Mouse (Mus musculus) heart, embryonic 15.5 days (tissue): ENCODE data around the gene Ptgr1. TPM values are rescaled to one million over a fixed set of nuclear protein-coding genes. Genes with fewer than 3 reads are reported as not detected.

ENCODE experiments used
- ATAC-seq: fragments of 200-750 bp; cut with Nextera tagmentation; replicated peaks from 2 replicates; pipeline ENCODE4 v1.8.0; 2017; ENCODE audit warnings: low read depth, moderate TSS enrichment; ENCODE audit not compliant: insufficient number of reproducible peaks, insufficient read depth, low FRiP score
- H3K27ac ChIP-seq: fragments of 300-500 bp; sonication (generic); 2 replicates; pipeline ENCODE4 v1.5.1; 2015; ENCODE audit warnings: mild to moderate bottlenecking, inconsistent platforms
- H3K27me3 ChIP-seq: fragments of 300-500 bp; sonication (generic); 2 replicates; pipeline ENCODE4 v1.6.1; 2015; ENCODE audit warnings: inconsistent platforms
- H3K36me3 ChIP-seq: fragments of 300-500 bp; sonication (generic); 2 replicates; pipeline ENCODE4 v1.6.1; 2015; ENCODE audit warnings: mild to moderate bottlenecking, inconsistent platforms
- H3K4me1 ChIP-seq: fragments of 300-500 bp; sonication (generic); replicated peaks from 2 replicates; pipeline ENCODE4 v1.6.1; 2015; ENCODE audit warnings: inconsistent platforms
- H3K4me2 ChIP-seq: fragments of 300-500 bp; sonication (generic); 2 replicates; pipeline ENCODE4 v1.6.1; 2015; ENCODE audit warnings: inconsistent platforms, mild to moderate bottlenecking, moderate library complexity
- H3K4me3 ChIP-seq: fragments of 300-500 bp; sonication (generic); 2 replicates; pipeline ENCODE4 v1.5.1; 2015; ENCODE audit warnings: mild to moderate bottlenecking, inconsistent platforms
- H3K9ac ChIP-seq: fragments of 300-500 bp; sonication (generic); 2 replicates; pipeline ENCODE4 v1.6.1; 2015; ENCODE audit warnings: mild to moderate bottlenecking, inconsistent platforms
- H3K9me3 ChIP-seq: fragments of 300-500 bp; sonication (generic); replicated peaks from 2 replicates; pipeline ENCODE4 v1.6.1; 2016; ENCODE audit warnings: inconsistent platforms
- WGBS: fragments of 180-500 bp; shearing (Covaris S2); methylation state at CpG from one replicate; pipeline ENCODE4 v1.1.7; 2015; ENCODE audit warnings: mixed read lengths; 5-methylcytosine and 5-hydroxymethylcytosine counted together
- polyA plus RNA-seq: library from polyadenylated mRNA; unstranded; fragments of >200 nt; fragmentation: Nextera tagmentation; extraction: Ambion mirVana; gene quantifications from 2 replicates; pipeline ENCODE4 v1.2.1, GENCODE M21; 2015

The Ptgr1 gene
- polyA plus RNA-seq, 1 experiment from 2014 or later: 11.3 TPM

- H3K27ac ChIP-seq: no peak overlapping the region
- H3K9me3 ChIP-seq: no peaks in the 10 kb centered on the region
- H3K4me2 ChIP-seq: no peak overlapping the region
- WGBS: 57% methylated on average over 8 of the region's 8 CpGs
- ATAC-seq: no peak
- peaks cover 34% of the 10 kb centered on the region for H3K4me1 ChIP-seq
- H3K9ac ChIP-seq: no peak overlapping the region
- H3K27me3 ChIP-seq: no peaks in the 10 kb centered on the region
- H3K36me3 ChIP-seq: no peaks in the 10 kb centered on the region
- no peak overlapping the region for H3K4me3 ChIP-seq
Measured at GRCm38 (mm10) chr4:59006211-59006610, 19.3 kb upstream of the Ptgr1 start.

- 18% methylated on average over 7 of the region's 7 CpGs for WGBS
- H3K36me3 ChIP-seq: no peaks in the 10 kb centered on the region
- peak overlapping the region; percentile 81 for H3K4me2 ChIP-seq
- peaks cover 32% of the 10 kb centered on the region for H3K4me1 ChIP-seq
- no peak for ATAC-seq
- H3K27ac ChIP-seq: peak overlapping the region; percentile 93; the same call in 1 of the 2 replicates
- peak overlapping the region; percentile 90 for H3K4me3 ChIP-seq
- peak overlapping the region; percentile 91 for H3K9ac ChIP-seq
- no peaks in the 10 kb centered on the region for H3K27me3 ChIP-seq
- H3K9me3 ChIP-seq: no peaks in the 10 kb centered on the region
Measured at GRCm38 (mm10) chr4:59003806-59004200, 16.9 kb upstream of the Ptgr1 start.

DNA sequence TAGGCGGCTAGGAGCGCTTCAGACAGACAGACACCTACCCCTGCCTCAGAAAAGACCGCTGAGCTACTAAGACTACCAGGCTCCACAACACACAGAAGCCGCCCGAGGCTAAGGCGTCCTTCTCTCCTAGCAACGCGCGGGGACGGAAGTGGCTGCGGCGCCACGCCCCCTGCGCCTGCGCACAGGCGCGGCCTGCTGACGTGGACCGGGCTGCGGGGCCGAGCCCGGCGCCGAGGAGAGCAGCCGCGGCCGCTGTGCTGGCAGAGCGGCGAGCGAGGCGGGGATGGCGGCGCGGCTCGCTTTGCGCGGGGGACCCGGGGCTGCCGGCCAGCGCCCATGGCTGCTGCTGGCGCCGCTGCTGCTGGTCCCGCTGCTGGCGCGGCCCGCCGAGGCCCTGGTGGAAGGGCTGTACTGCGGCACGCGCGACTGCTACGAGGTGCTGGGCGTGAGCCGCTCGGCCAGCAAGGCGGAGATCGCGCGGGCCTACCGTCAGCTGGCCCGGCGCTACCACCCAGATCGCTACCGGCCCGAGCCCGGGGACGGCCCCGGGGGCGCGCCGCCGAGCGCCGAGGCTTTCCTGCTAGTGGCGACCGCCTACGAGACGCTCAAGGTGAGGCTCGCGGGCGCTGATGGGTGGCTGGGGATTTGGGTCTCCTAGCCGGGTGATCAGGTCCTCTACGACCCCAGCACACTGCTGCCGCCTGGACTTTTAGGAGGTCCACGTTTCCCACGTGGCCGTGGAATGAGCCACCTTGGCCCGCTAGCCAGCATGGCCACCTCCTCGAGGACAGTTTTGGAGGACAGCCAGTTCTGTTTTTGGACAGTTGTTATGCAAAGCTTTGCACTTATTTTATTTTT, 16.3 kb upstream of the Ptgr1 start, which contains the start of gene Gm20503:
Gene Gm20503, plus strand, starts transcription at position 263 of the 858 bp plus-strand sequence.
- Histone ChIP-seq H3K27me3 (no peaks in the 10 kb centered on the region), H3K9me3 (no peaks in the 10 kb centered on the region), H3K9ac (peak within 1 kb of the TSS; percentile 91), H3K36me3 (no peaks in the 10 kb centered on the region), H3K27ac (peak within 1 kb of the TSS; percentile 93), H3K4me1 (peaks cover 32% of the 10 kb centered on the region), H3K4me2 (peak within 1 kb of the TSS; percentile 81), H3K4me3 (peak within 1 kb of the TSS; percentile 90)
- peak; percentile 96 for ATAC-seq
- WGBS: under 1% methylated on average over 89 of the region's 89 CpGs

GRCm38 (mm10) chr4:59000614-59001013, 13.7 kb upstream of the Ptgr1 start:
- Histone ChIP-seq H3K9ac (no peak overlapping the region), H3K27ac (no peak overlapping the region), H3K9me3 (no peaks in the 10 kb centered on the region), H3K4me1 (peaks cover 26% of the 10 kb centered on the region), H3K4me2 (no peak overlapping the region), H3K4me3 (no peak overlapping the region), H3K27me3 (no peaks in the 10 kb centered on the region), H3K36me3 (no peaks in the 10 kb centered on the region)
- ATAC-seq: no peak
- WGBS: 3% methylated on average over 2 of the region's 2 CpGs

DNA sequence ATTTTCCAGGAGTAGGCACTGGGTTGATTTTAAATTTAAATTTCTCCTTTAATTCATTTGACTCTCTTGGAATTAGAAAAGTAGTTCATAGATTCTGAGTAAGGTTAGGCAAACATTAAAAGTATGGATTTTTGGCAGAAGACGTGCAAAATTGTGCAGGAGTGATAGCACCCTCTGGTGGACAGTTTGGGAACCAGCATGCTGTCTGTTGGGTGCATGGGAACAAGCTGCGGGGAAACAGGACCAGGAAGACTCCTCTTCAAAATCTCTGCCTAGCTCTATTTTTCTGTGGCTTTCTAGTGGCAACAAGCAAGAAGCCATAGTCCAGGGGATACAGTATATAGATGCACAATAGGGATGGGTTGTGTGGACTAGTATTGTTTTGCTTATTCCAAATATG, 12.8 kb upstream of the Ptgr1 start:
- Histone ChIP-seq H3K9me3 (no peaks in the 10 kb centered on the region), H3K27ac (no peak overlapping the region), H3K9ac (no peak overlapping the region), H3K4me3 (no peak overlapping the region), H3K27me3 (no peaks in the 10 kb centered on the region), H3K4me2 (no peak overlapping the region), H3K36me3 (no peaks in the 10 kb centered on the region), H3K4me1 (peaks cover 17% of the 10 kb centered on the region)
- no peak for ATAC-seq
- WGBS: 10% methylated on average over 2 of the region's 2 CpGs

DNA sequence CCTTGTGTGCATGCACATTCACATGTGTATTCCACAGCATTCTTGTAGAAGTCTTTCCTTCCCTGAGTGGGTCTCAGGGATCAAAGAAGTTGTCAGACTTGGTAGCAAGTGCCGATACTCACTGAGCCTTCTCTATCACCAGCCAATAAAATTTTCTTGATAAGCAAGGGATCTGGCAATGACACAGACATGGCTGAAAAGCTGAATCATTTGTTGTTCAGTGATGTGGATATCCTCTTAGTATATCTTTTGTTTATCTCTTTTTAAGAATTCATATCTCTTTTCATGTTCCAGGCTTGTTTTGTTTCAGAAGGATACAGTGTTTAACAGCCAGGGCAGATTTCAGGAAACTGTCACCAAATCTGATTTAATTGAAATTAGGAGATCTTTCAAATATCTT, 11.8 kb upstream of the Ptgr1 start:
- Histone ChIP-seq H3K9me3 (no peaks in the 10 kb centered on the region), H3K27ac (no peak overlapping the region), H3K4me1 (peaks cover 7% of the 10 kb centered on the region; the same call in 1 of the 2 replicates), H3K9ac (no peak overlapping the region), H3K4me3 (no peak overlapping the region), H3K27me3 (no peaks in the 10 kb centered on the region), H3K36me3 (no peaks in the 10 kb centered on the region), H3K4me2 (no peak overlapping the region)
- no peak for ATAC-seq
- WGBS: 80% methylated on average over 1 of the region's 1 CpGs

- 39% methylated on average over 5 of the region's 5 CpGs for WGBS
- H3K27me3 ChIP-seq: no peaks in the 10 kb centered on the region
- H3K27ac ChIP-seq: no peak overlapping the region
- no peak overlapping the region for H3K9ac ChIP-seq
- H3K4me3 ChIP-seq: no peak overlapping the region
- ATAC-seq: no peak
- H3K9me3 ChIP-seq: no peaks in the 10 kb centered on the region
- H3K36me3 ChIP-seq: no peaks in the 10 kb centered on the region
- H3K4me1 ChIP-seq: 0 out of 2 replicates have a peak, but pooled peaks cover 4% of the 10 kb centered on the region
- H3K4me2 ChIP-seq: no peak overlapping the region
Measured at GRCm38 (mm10) chr4:58997081-58997480, 10.2 kb upstream of the Ptgr1 start.

GRCm38 (mm10) chr4:58995251-58995693, 8.4 kb upstream of the Ptgr1 start:
- H3K4me1 ChIP-seq: 0 out of 2 replicates have a peak, but pooled peaks cover 4% of the 10 kb centered on the region
- no peaks in the 10 kb centered on the region for H3K27me3 ChIP-seq
- H3K36me3 ChIP-seq: no peaks in the 10 kb centered on the region
- H3K4me3 ChIP-seq: no peak overlapping the region
- H3K9ac ChIP-seq: no peak overlapping the region
- WGBS: 50% methylated on average over 8 of the region's 8 CpGs
- H3K9me3 ChIP-seq: no peaks in the 10 kb centered on the region
- no peak for ATAC-seq
- no peak overlapping the region for H3K4me2 ChIP-seq
- no peak overlapping the region for H3K27ac ChIP-seq

DNA sequence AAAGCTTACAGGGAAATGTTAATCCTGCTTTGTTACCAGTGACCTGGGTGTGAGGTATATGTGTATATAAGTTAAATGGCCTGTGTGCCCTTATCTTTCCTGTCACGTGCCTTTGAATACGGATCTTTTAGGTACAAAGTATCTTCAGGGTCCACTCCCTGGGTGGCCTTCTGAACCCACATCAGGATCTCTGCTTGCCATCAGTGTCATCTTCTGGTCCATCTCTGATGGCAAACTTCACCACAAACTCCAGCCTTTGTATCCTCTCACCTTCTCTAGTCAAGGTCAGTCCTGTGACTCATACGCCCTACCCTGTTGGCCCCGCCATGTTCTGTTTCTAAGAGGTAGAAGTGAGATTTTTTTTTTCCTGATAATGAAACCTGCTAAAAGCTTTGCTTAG, 7.8 kb upstream of the Ptgr1 start, which contains the start of gene Dnajc25:
Gene Dnajc25, plus strand, starts transcription at position 301 of the 400 bp plus-strand sequence.
- H3K9me3 ChIP-seq: no peaks in the 10 kb centered on the region
- 0 out of 2 replicates have a peak, but pooled peaks cover 4% of the 10 kb centered on the region for H3K4me1 ChIP-seq
- no peak within 1 kb of the TSS for H3K4me3 ChIP-seq
- no peak within 1 kb of the TSS for H3K27ac ChIP-seq
- 76% methylated on average over 4 of the region's 4 CpGs for WGBS
- no peak for ATAC-seq
- no peaks in the 10 kb centered on the region for H3K36me3 ChIP-seq
- H3K9ac ChIP-seq: no peak within 1 kb of the TSS
- no peak within 1 kb of the TSS for H3K4me2 ChIP-seq
- H3K27me3 ChIP-seq: no peaks in the 10 kb centered on the region

- H3K4me2 ChIP-seq: no peak overlapping the region
- 34% methylated on average over 5 of the region's 5 CpGs for WGBS
Measured at GRCm38 (mm10) chr4:58992195-58992594, 5.3 kb upstream of the Ptgr1 start.

GRCm38 (mm10) chr4:58990609-58991434, 3.9 kb upstream of the Ptgr1 start:
- WGBS: 79% methylated on average over 17 of the region's 17 CpGs
- Histone ChIP-seq H3K4me1 (peaks cover 11% of the 10 kb centered on the region), H3K36me3 (no peaks in the 10 kb centered on the region), H3K4me2 (no peak overlapping the region), H3K9me3 (no peaks in the 10 kb centered on the region), H3K4me3 (no peak overlapping the region), H3K27me3 (no peaks in the 10 kb centered on the region), H3K9ac (no peak overlapping the region), H3K27ac (no peak overlapping the region)
- ATAC-seq: no peak

More at GRCm38 (mm10) chr4:58992195-58992594, 5.3 kb upstream of the Ptgr1 start:
- peaks cover 6% of the 10 kb centered on the region for H3K4me1 ChIP-seq
- ATAC-seq: no peak
- H3K4me3 ChIP-seq: no peak overlapping the region
- no peak overlapping the region for H3K9ac ChIP-seq
- H3K36me3 ChIP-seq: no peaks in the 10 kb centered on the region
- H3K27me3 ChIP-seq: no peaks in the 10 kb centered on the region
- H3K9me3 ChIP-seq: no peaks in the 10 kb centered on the region
- H3K27ac ChIP-seq: no peak overlapping the region
